Mouse (Mus musculus) stomach, embryonic 16.5 days (tissue): Measurements from ENCODE around the gene Chst10. TPM values are rescaled to one million over a fixed set of nuclear protein-coding genes. Genes with fewer than 3 reads are reported as not detected.

Experiments used
- ATAC-seq: fragments of 200-750 bp; cut with Nextera tagmentation; 2 replicates; pipeline ENCODE4 v1.8.0; 2017; ENCODE audit warnings: moderate number of reproducible peaks, moderate TSS enrichment; ENCODE audit not compliant: insufficient read depth, low FRiP score
- H3K27ac ChIP-seq: fragments of 300-500 bp; sonication (generic); 2 replicates; pipeline ENCODE4 v1.5.1; 2014; ENCODE audit warnings: low read length
- H3K27me3 ChIP-seq: fragments of 300-500 bp; sonication (generic); 2 replicates; pipeline ENCODE4 v1.6.1; 2014; ENCODE audit warnings: low read length, control low read depth, mixed read lengths; ENCODE audit not compliant: control insufficient read depth, insufficient read depth
- H3K36me3 ChIP-seq: fragments of 300-500 bp; sonication (generic); 2 replicates; pipeline ENCODE4 v1.6.1; 2014; ENCODE audit warnings: low read length; ENCODE audit not compliant: control insufficient read depth, insufficient read depth
- H3K4me1 ChIP-seq: fragments of 300-500 bp; sonication (generic); 2 replicates; pipeline ENCODE4 v1.6.1; 2014; ENCODE audit warnings: low read length, control low read depth, mixed read lengths; ENCODE audit not compliant: control insufficient read depth, insufficient read depth
- H3K4me2 ChIP-seq: fragments of 300-500 bp; sonication (generic); 2 replicates; pipeline ENCODE4 v1.6.1; 2014; ENCODE audit warnings: low read depth, low read length, mixed read lengths
- H3K4me3 ChIP-seq: fragments of 300-500 bp; sonication (generic); replicated peaks from 2 replicates; pipeline ENCODE4 v1.5.1; 2014; ENCODE audit warnings: mild to moderate bottlenecking, low read length
- H3K9ac ChIP-seq: fragments of 300-500 bp; sonication (generic); 2 replicates; pipeline ENCODE4 v1.6.1; 2014; ENCODE audit warnings: low read length
- H3K9me3 ChIP-seq: fragments of 300-500 bp; sonication (generic); replicated peaks from 2 replicates; pipeline ENCODE4 v1.6.1; 2016; ENCODE audit warnings: low read length, control low read depth; ENCODE audit not compliant: control insufficient read depth
- WGBS: fragments of 180-500 bp; shearing (Covaris S2); extraction: QIAGEN DNeasy Blood & Tissue Kit; methylation state at CpG from one replicate; pipeline ENCODE4 v1.1.7; 2014; 5-methylcytosine and 5-hydroxymethylcytosine counted together
- polyA plus RNA-seq: library from polyadenylated mRNA; unstranded; fragments of >200 nt; fragmentation: Nextera tagmentation; extraction: Ambion mirVana; gene quantifications from 2 replicates; pipeline ENCODE4 v1.2.1, GENCODE M21; 2015

Chst10 gene
- polyA plus RNA-seq, 1 experiment from 2014 or later = 2.7 TPM

- H3K36me3 ChIP-seq = no peaks in the 10 kb centered on the region
- WGBS = 61% methylated on average over 5 of the region's 5 CpGs
- no peak overlapping the region for H3K27ac ChIP-seq
- no peak overlapping the region for H3K9ac ChIP-seq
- no peak overlapping the region for H3K4me3 ChIP-seq
- no peaks in the 10 kb centered on the region for H3K4me1 ChIP-seq
- H3K4me2 ChIP-seq = no peak overlapping the region
- ATAC-seq = no peak
- no peaks in the 10 kb centered on the region for H3K27me3 ChIP-seq
- no peaks in the 10 kb centered on the region for H3K9me3 ChIP-seq
These were observed 4.6 kb upstream of the Chst10 start for GRCm38 (mm10) chr1:38902571-38902970.

- no peaks in the 10 kb centered on the region for H3K4me1 ChIP-seq
- no peaks in the 10 kb centered on the region for H3K9me3 ChIP-seq
- no peak overlapping the region for H3K4me3 ChIP-seq
- no peaks in the 10 kb centered on the region for H3K36me3 ChIP-seq
- no peak for ATAC-seq
- H3K27ac ChIP-seq = no peak overlapping the region
- no peak overlapping the region for H3K9ac ChIP-seq
- no peaks in the 10 kb centered on the region for H3K27me3 ChIP-seq
- 62% methylated on average over 5 of the region's 5 CpGs for WGBS
- no peak overlapping the region for H3K4me2 ChIP-seq
These were observed 4.9 kb downstream of the Chst10 start for GRCm38 (mm10) chr1:38893081-38893480.

- no peaks in the 10 kb centered on the region for H3K27me3 ChIP-seq
- ATAC-seq = no peak
- no peak overlapping the region for H3K4me2 ChIP-seq
- no peaks in the 10 kb centered on the region for H3K9me3 ChIP-seq
- H3K36me3 ChIP-seq = no peaks in the 10 kb centered on the region
- no peak overlapping the region for H3K4me3 ChIP-seq
- H3K9ac ChIP-seq = no peak overlapping the region
- WGBS = 89% methylated on average over 5 of the region's 5 CpGs
- H3K27ac ChIP-seq = no peak overlapping the region
- H3K4me1 ChIP-seq = no peaks in the 10 kb centered on the region
These were observed 6.5 kb downstream of the Chst10 start for GRCm38 (mm10) chr1:38891444-38891843.

- Histone ChIP-seq H3K4me3 (no peak overlapping the region), H3K4me1 (0 out of 2 replicates have a peak, but pooled peaks cover 3% of the 10 kb centered on the region), H3K36me3 (no peaks in the 10 kb centered on the region), H3K9ac (no peak overlapping the region), H3K9me3 (no peaks in the 10 kb centered on the region), H3K4me2 (no peak overlapping the region), H3K27ac (no peak overlapping the region), H3K27me3 (no peaks in the 10 kb centered on the region)
- 92% methylated on average over 6 of the region's 6 CpGs for WGBS
- ATAC-seq = no peak
These were observed 9.2 kb downstream of the Chst10 start for GRCm38 (mm10) chr1:38888803-38889202.

GRCm38 (mm10) chr1:38887011-38887410 is 10.9 kb downstream of the Chst10 start:
- H3K4me2 ChIP-seq = no peak overlapping the region
- no peaks in the 10 kb centered on the region for H3K27me3 ChIP-seq
- H3K9ac ChIP-seq = no peak overlapping the region
- H3K27ac ChIP-seq = no peak overlapping the region
- WGBS = 59% methylated on average over 6 of the region's 6 CpGs
- no peaks in the 10 kb centered on the region for H3K36me3 ChIP-seq
- H3K4me1 ChIP-seq = 0 out of 2 replicates have a peak, but pooled peaks cover 3% of the 10 kb centered on the region
- ATAC-seq = 0 out of 2 replicates have a peak, but pooled peaks have one; percentile 21
- H3K9me3 ChIP-seq = no peaks in the 10 kb centered on the region
- H3K4me3 ChIP-seq = no peak overlapping the region

- Histone ChIP-seq H3K36me3 (no peaks in the 10 kb centered on the region), H3K4me2 (no peak overlapping the region), H3K9me3 (no peaks in the 10 kb centered on the region), H3K4me3 (no peak overlapping the region), H3K27me3 (no peaks in the 10 kb centered on the region), H3K9ac (no peak overlapping the region), H3K27ac (no peak overlapping the region), H3K4me1 (0 out of 2 replicates have a peak, but pooled peaks cover 3% of the 10 kb centered on the region)
- 70% methylated on average over 2 of the region's 2 CpGs for WGBS
- ATAC-seq = no peak
These were observed 11.4 kb downstream of the Chst10 start for GRCm38 (mm10) chr1:38886602-38887001.

- H3K9me3 ChIP-seq = no peaks in the 10 kb centered on the region
- H3K4me2 ChIP-seq = no peak overlapping the region
- H3K27ac ChIP-seq = no peak overlapping the region
- no peaks in the 10 kb centered on the region for H3K27me3 ChIP-seq
- 0 out of 2 replicates have a peak, but pooled peaks cover 3% of the 10 kb centered on the region for H3K4me1 ChIP-seq
- ATAC-seq = no peak
- no peak overlapping the region for H3K9ac ChIP-seq
- no peaks in the 10 kb centered on the region for H3K36me3 ChIP-seq
- H3K4me3 ChIP-seq = no peak overlapping the region
- 60% methylated on average over 2 of the region's 2 CpGs for WGBS
These were observed 12.0 kb downstream of the Chst10 start for GRCm38 (mm10) chr1:38885956-38886355.

- Histone ChIP-seq H3K4me3 (no peak overlapping the region), H3K27me3 (no peaks in the 10 kb centered on the region), H3K27ac (no peak overlapping the region), H3K4me2 (no peak overlapping the region), H3K36me3 (no peaks in the 10 kb centered on the region), H3K4me1 (0 out of 2 replicates have a peak, but pooled peaks cover 3% of the 10 kb centered on the region), H3K9me3 (no peaks in the 10 kb centered on the region), H3K9ac (no peak overlapping the region)
- no peak for ATAC-seq
- 71% methylated on average over 9 of the region's 9 CpGs for WGBS
These were observed 14.2 kb downstream of the Chst10 start for GRCm38 (mm10) chr1:38883766-38884165.

GRCm38 (mm10) chr1:38882746-38883145 is 15.2 kb downstream of the Chst10 start:
- H3K4me3 ChIP-seq = no peak overlapping the region
- H3K27ac ChIP-seq = no peak overlapping the region
- no peaks in the 10 kb centered on the region for H3K27me3 ChIP-seq
- H3K36me3 ChIP-seq = no peaks in the 10 kb centered on the region
- no peak for ATAC-seq
- H3K4me1 ChIP-seq = 0 out of 2 replicates have a peak, but pooled peaks cover 3% of the 10 kb centered on the region
- H3K9me3 ChIP-seq = no peaks in the 10 kb centered on the region
- no peak overlapping the region for H3K9ac ChIP-seq
- no peak overlapping the region for H3K4me2 ChIP-seq
- 81% methylated on average over 4 of the region's 4 CpGs for WGBS
